Mouse (Mus musculus) liver, embryonic 12.5 days (tissue): ENCODE results near the gene 4933421I07Rik. TPM values are rescaled to one million over a fixed set of nuclear protein-coding genes. Genes with fewer than 3 reads are reported as not detected.

ENCODE experiments used
- ATAC-seq: fragments of 200-750 bp; cut with Nextera tagmentation; 2 replicates; pipeline ENCODE4 v1.8.0; 2017; ENCODE audit warnings: moderate number of reproducible peaks, mild to moderate bottlenecking, moderate library complexity
- H3K27ac ChIP-seq: fragments of 300-500 bp; sonication (generic); 2 replicates; pipeline ENCODE4 v1.5.1; 2016; ENCODE audit warnings: mild to moderate bottlenecking
- H3K27me3 ChIP-seq: fragments of 300-500 bp; sonication (generic); replicated peaks from 2 replicates; pipeline ENCODE4 v1.6.1; 2016; ENCODE audit warnings: mild to moderate bottlenecking, moderate library complexity
- H3K36me3 ChIP-seq: fragments of 300-500 bp; sonication (generic); 2 replicates; pipeline ENCODE4 v1.6.1; 2016; ENCODE audit warnings: mild to moderate bottlenecking, moderate library complexity
- H3K4me1 ChIP-seq: fragments of 300-500 bp; sonication (generic); 2 replicates; pipeline ENCODE4 v1.6.1; 2016
- H3K4me2 ChIP-seq: fragments of 300-500 bp; sonication (generic); 2 replicates; pipeline ENCODE4 v1.6.1; 2016; ENCODE audit warnings: mild to moderate bottlenecking, moderate library complexity
- H3K4me3 ChIP-seq: fragments of 300-500 bp; sonication (generic); 2 replicates; pipeline ENCODE4 v1.5.1; 2016; ENCODE audit warnings: mild to moderate bottlenecking, moderate library complexity
- H3K9ac ChIP-seq: fragments of 300-500 bp; sonication (generic); 2 replicates; pipeline ENCODE4 v1.6.1; 2016; ENCODE audit warnings: mild to moderate bottlenecking, moderate library complexity
- H3K9me3 ChIP-seq: fragments of 300-500 bp; sonication (generic); replicated peaks from 2 replicates; pipeline ENCODE4 v1.6.1; 2016; ENCODE audit warnings: mild to moderate bottlenecking, moderate library complexity
- WGBS: fragments of 180-500 bp; shearing (Covaris S2); methylation state at CpG from one replicate; pipeline ENCODE4 v1.1.7; 2016; ENCODE audit not compliant: insufficient replicate concordance; 5-methylcytosine and 5-hydroxymethylcytosine counted together
- polyA plus RNA-seq: library from polyadenylated mRNA; unstranded; fragments of >200 nt; fragmentation: Nextera tagmentation; extraction: Ambion mirVana; gene quantifications from 2 replicates; pipeline ENCODE4 v1.2.1, GENCODE M21; 2016

4933421I07Rik gene
- polyA plus RNA-seq: not detected in 2 replicates

GRCm38 (mm10) chr7:42447850-42448249 is at the start of gene 4933421I07Rik:
Gene 4933421I07Rik (minus strand): TSS chr7:42448120.
- no peak within 1 kb of the TSS for H3K4me3 ChIP-seq
- H3K9me3 ChIP-seq: peaks cover 22% of the 10 kb centered on the region; the same call in 1 of the 2 replicates
- 62% methylated on average over 5 of the region's 5 CpGs for WGBS
- H3K27ac ChIP-seq: no peak within 1 kb of the TSS
- no peak for ATAC-seq
- H3K9ac ChIP-seq: no peak within 1 kb of the TSS
- H3K4me1 ChIP-seq: no peaks in the 10 kb centered on the region
- no peaks in the 10 kb centered on the region for H3K36me3 ChIP-seq
- no peak within 1 kb of the TSS for H3K4me2 ChIP-seq
- H3K27me3 ChIP-seq: no peaks in the 10 kb centered on the region

- Histone ChIP-seq H3K36me3 (peaks cover 44% of the 10 kb centered on the region), H3K4me1 (no peaks in the 10 kb centered on the region), H3K4me3 (no peak overlapping the region), H3K27me3 (no peaks in the 10 kb centered on the region), H3K4me2 (no peak overlapping the region), H3K9me3 (no peaks in the 10 kb centered on the region), H3K9ac (no peak overlapping the region), H3K27ac (no peak overlapping the region)
- WGBS: 79% methylated on average over 9 of the region's 9 CpGs
- ATAC-seq: no peak
These were observed 49.4 kb upstream of the 4933421I07Rik start for GRCm38 (mm10) chr7:42497356-42497755.

GRCm38 (mm10) chr7:42496202-42496601 is 48.3 kb upstream of the 4933421I07Rik start:
- Histone ChIP-seq H3K9me3 (no peaks in the 10 kb centered on the region), H3K4me3 (no peak overlapping the region), H3K4me1 (no peaks in the 10 kb centered on the region), H3K27me3 (no peaks in the 10 kb centered on the region), H3K9ac (no peak overlapping the region), H3K4me2 (no peak overlapping the region), H3K36me3 (peaks cover 43% of the 10 kb centered on the region), H3K27ac (no peak overlapping the region)
- WGBS: 52% methylated on average over 1 of the region's 1 CpGs
- ATAC-seq: no peak

GRCm38 (mm10) chr7:42490859-42491258 is 42.9 kb upstream of the 4933421I07Rik start:
- no peak overlapping the region for H3K4me2 ChIP-seq
- ATAC-seq: no peak
- no peaks in the 10 kb centered on the region for H3K4me1 ChIP-seq
- H3K36me3 ChIP-seq: peaks cover 48% of the 10 kb centered on the region
- no peak overlapping the region for H3K27ac ChIP-seq
- no peaks in the 10 kb centered on the region for H3K9me3 ChIP-seq
- H3K9ac ChIP-seq: no peak overlapping the region
- 65% methylated on average over 5 of the region's 5 CpGs for WGBS
- no peak overlapping the region for H3K4me3 ChIP-seq
- H3K27me3 ChIP-seq: no peaks in the 10 kb centered on the region

GRCm38 (mm10) chr7:42490358-42490757 is 42.4 kb upstream of the 4933421I07Rik start:
- 78% methylated on average over 4 of the region's 4 CpGs for WGBS
- Histone ChIP-seq H3K4me1 (no peaks in the 10 kb centered on the region), H3K9me3 (no peaks in the 10 kb centered on the region), H3K4me2 (no peak overlapping the region), H3K36me3 (peaks cover 52% of the 10 kb centered on the region), H3K27ac (no peak overlapping the region), H3K9ac (no peak overlapping the region), H3K4me3 (no peak overlapping the region), H3K27me3 (no peaks in the 10 kb centered on the region)
- no peak for ATAC-seq

GRCm38 (mm10) chr7:42454640-42455039 is 6.7 kb upstream of the 4933421I07Rik start:
- peaks cover 3% of the 10 kb centered on the region for H3K9me3 ChIP-seq
- 52% methylated on average over 4 of the region's 4 CpGs for WGBS
- no peaks in the 10 kb centered on the region for H3K4me1 ChIP-seq
- no peak overlapping the region for H3K4me2 ChIP-seq
- no peak overlapping the region for H3K9ac ChIP-seq
- ATAC-seq: no peak
- H3K36me3 ChIP-seq: no peaks in the 10 kb centered on the region
- H3K27ac ChIP-seq: no peak overlapping the region
- H3K4me3 ChIP-seq: no peak overlapping the region
- no peaks in the 10 kb centered on the region for H3K27me3 ChIP-seq

GRCm38 (mm10) chr7:42450618-42451017 is 2.7 kb upstream of the 4933421I07Rik start:
- WGBS: 23% methylated on average over 3 of the region's 3 CpGs
- no peak overlapping the region for H3K4me2 ChIP-seq
- no peaks in the 10 kb centered on the region for H3K4me1 ChIP-seq
- H3K9me3 ChIP-seq: peaks cover 14% of the 10 kb centered on the region
- ATAC-seq: no peak
- no peaks in the 10 kb centered on the region for H3K27me3 ChIP-seq
- no peak overlapping the region for H3K4me3 ChIP-seq
- H3K36me3 ChIP-seq: no peaks in the 10 kb centered on the region
- no peak overlapping the region for H3K9ac ChIP-seq
- no peak overlapping the region for H3K27ac ChIP-seq

GRCm38 (mm10) chr7:42447352-42447751 is 568 bp downstream of the 4933421I07Rik start:
- Histone ChIP-seq H3K27ac (no peak overlapping the region), H3K9me3 (peaks cover 22% of the 10 kb centered on the region; the same call in 1 of the 2 replicates), H3K9ac (no peak overlapping the region), H3K36me3 (no peaks in the 10 kb centered on the region), H3K4me3 (no peak overlapping the region), H3K4me1 (no peaks in the 10 kb centered on the region), H3K27me3 (no peaks in the 10 kb centered on the region), H3K4me2 (no peak overlapping the region)
- WGBS: 66% methylated on average over 9 of the region's 9 CpGs
- no peak for ATAC-seq

Other genes starting within 250 kb of the 4933421I07Rik start
- gene Vmn2r61, start 188.1 kb downstream of the 4933421I07Rik start, polyA plus RNA-seq: not detected in 2 replicates
- gene Zfp141, start 57.6 kb upstream of the 4933421I07Rik start, polyA plus RNA-seq: 5.2 and 6.8 TPM in 2 replicates
- not detected in 2 replicates for gene Gm21028, start 130.5 kb upstream of the 4933421I07Rik start, polyA plus RNA-seq
- 0.36 and 0.57 TPM in 2 replicates for gene Zfp977, start 144.4 kb upstream of the 4933421I07Rik start, polyA plus RNA-seq
- gene Zfp976, start 194.5 kb upstream of the 4933421I07Rik start, polyA plus RNA-seq: 2.2 TPM in 2 replicates
- gene Zfp975, start 244.6 kb upstream of the 4933421I07Rik start, polyA plus RNA-seq: 3.4 and 3.8 TPM in 2 replicates